Mouse (Mus musculus) midbrain, embryonic 12.5 days (tissue): ENCODE results near the gene Mgrn1. TPM values are rescaled to one million over a fixed set of nuclear protein-coding genes. Genes with fewer than 3 reads are reported as not detected.
A peak's percentile ranks its signal among the peaks of the same experiment; 100 is the strongest.

ENCODE experiments used
- ATAC-seq: fragments of 200-750 bp; cut with Nextera tagmentation; 2 replicates; pipeline ENCODE4 v1.8.0; 2017; ENCODE audit warnings: low read depth, moderate TSS enrichment, moderate library complexity; ENCODE audit not compliant: low FRiP score
- H3K27ac ChIP-seq: fragments of 300-500 bp; sonication (generic); replicated peaks from 2 replicates; pipeline ENCODE4 v1.5.1; 2016; ENCODE audit warnings: mild to moderate bottlenecking
- H3K27me3 ChIP-seq: fragments of 300-500 bp; sonication (generic); 2 replicates; pipeline ENCODE4 v1.6.1; 2016; ENCODE audit warnings: mild to moderate bottlenecking
- H3K36me3 ChIP-seq: fragments of 300-500 bp; sonication (generic); 2 replicates; pipeline ENCODE4 v1.6.1; 2016
- H3K4me1 ChIP-seq: fragments of 300-500 bp; sonication (generic); 2 replicates; pipeline ENCODE4 v1.6.1; 2016
- H3K4me2 ChIP-seq: fragments of 300-500 bp; sonication (generic); replicated peaks from 2 replicates; pipeline ENCODE4 v1.6.1; 2016; ENCODE audit warnings: mild to moderate bottlenecking, moderate library complexity
- H3K4me3 ChIP-seq: fragments of 300-500 bp; sonication (generic); 2 replicates; pipeline ENCODE4 v1.5.1; 2016; ENCODE audit warnings: mild to moderate bottlenecking
- H3K9ac ChIP-seq: fragments of 300-500 bp; sonication (generic); replicated peaks from 2 replicates; pipeline ENCODE4 v1.6.1; 2016; ENCODE audit warnings: mild to moderate bottlenecking, moderate library complexity
- H3K9me3 ChIP-seq: fragments of 300-500 bp; sonication (generic); 2 replicates; pipeline ENCODE4 v1.6.1; 2016; ENCODE audit warnings: mild to moderate bottlenecking
- WGBS: fragments of 180-500 bp; shearing (Covaris S2); methylation state at CpG from one replicate; pipeline ENCODE4 v1.1.7; 2016; 5-methylcytosine and 5-hydroxymethylcytosine counted together
- polyA plus RNA-seq: library from polyadenylated mRNA; unstranded; fragments of >200 nt; fragmentation: Nextera tagmentation; extraction: Ambion mirVana; gene quantifications from 2 replicates; pipeline ENCODE4 v1.2.1, GENCODE M21; 2016

Gene Mgrn1
- polyA plus RNA-seq, 1 experiment from 2014 or later, result 88.5 TPM

GRCm38 (mm10) chr16:4957446-4957845 lies 71.4 kb downstream of the Mgrn1 start:
- H3K36me3 ChIP-seq, result peaks cover 65% of the 10 kb centered on the region
- 94% methylated on average over 3 of the region's 3 CpGs for WGBS
- ATAC-seq, result no peak

GRCm38 (mm10) chr16:4960260-4960659 lies 74.2 kb downstream of the Mgrn1 start:
- 90% methylated on average over 8 of the region's 8 CpGs for WGBS
- Histone ChIP-seq H3K27me3 (no peaks in the 10 kb centered on the region), H3K9ac (no peak overlapping the region), H3K9me3 (no peaks in the 10 kb centered on the region), H3K4me1 (peaks cover 18% of the 10 kb centered on the region), H3K36me3 (peaks cover 37% of the 10 kb centered on the region), H3K4me2 (no peak overlapping the region), H3K27ac (no peak overlapping the region), H3K4me3 (no peak overlapping the region)
- no peak for ATAC-seq

More at GRCm38 (mm10) chr16:4957446-4957845, 71.4 kb downstream of the Mgrn1 start:
- no peak overlapping the region for H3K9ac ChIP-seq
- H3K4me2 ChIP-seq, result no peak overlapping the region
- H3K9me3 ChIP-seq, result no peaks in the 10 kb centered on the region
- no peak overlapping the region for H3K27ac ChIP-seq
- peaks cover 4% of the 10 kb centered on the region; the same call in 1 of the 2 replicates for H3K4me1 ChIP-seq
- H3K4me3 ChIP-seq, result no peak overlapping the region
- no peaks in the 10 kb centered on the region for H3K27me3 ChIP-seq

DNA sequence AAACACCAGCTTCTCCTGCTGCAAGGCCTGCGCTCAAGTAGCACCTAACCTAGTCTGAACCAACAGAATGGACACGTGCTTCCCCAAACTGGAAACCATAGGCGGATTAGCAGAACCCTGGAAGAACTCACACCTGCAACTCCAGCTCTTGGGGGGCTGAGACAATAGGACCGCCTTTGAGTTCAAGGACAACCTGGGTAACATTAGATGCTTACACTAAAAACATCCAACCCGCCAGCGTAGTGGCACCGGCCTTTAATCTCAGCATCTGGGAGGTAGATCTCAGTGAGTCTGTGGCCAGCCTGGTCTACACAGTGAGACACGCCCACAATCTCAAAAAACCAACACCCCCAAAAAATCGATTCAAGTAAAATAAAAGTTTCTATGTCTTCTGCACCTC lies 77.3 kb downstream of the Mgrn1 start:
- no peak for ATAC-seq
- Histone ChIP-seq H3K4me2 (peak overlapping the region; percentile 80), H3K4me3 (peak overlapping the region; percentile 95), H3K9me3 (no peaks in the 10 kb centered on the region), H3K27me3 (no peaks in the 10 kb centered on the region), H3K36me3 (peaks cover 13% of the 10 kb centered on the region), H3K4me1 (peaks cover 19% of the 10 kb centered on the region), H3K27ac (no peak overlapping the region), H3K9ac (peak overlapping the region; percentile 81)
- 51% methylated on average over 9 of the region's 9 CpGs for WGBS

DNA sequence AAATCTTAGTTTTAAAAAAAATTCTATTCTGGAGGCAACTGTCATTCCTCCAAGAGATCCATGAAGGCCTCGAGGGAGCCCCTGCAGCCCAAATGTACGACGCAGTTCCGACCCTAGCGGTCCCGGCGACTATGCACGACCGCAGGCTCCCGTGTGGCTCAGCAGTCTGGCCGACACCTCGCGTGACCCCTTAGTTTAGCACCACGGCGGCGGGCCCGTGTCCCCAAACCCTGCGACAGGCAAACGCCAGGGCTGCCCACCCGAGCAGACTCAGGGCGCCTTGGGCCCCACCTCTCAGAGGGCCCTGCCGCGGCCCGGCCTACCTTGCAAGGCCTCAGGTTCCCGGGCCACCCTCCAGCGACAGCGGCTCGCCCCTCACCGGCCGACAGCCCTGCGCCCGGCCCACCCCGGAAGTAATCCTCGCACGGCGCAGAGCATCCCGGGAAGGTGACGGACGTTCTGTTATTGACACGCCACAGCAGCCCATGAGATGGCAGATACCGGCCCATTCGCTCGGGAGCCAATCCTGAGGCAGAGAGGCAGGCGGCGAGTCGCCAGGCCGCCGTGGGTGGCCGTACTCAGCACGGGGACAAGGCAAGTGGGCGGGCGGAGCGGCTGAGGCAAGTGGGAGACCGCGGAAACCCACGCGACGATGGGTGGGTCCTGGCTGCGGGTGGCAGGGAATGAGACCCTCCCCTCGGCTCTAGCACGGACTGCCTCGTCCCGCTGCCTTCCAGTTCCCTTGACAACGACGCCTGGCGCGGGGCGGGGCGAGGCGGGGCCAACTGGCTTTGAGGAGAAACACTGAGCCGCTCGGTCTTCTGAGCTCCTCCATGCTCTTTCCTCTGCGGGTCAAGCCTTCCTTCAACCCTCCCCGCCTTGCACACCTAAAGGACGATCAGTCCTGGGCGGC lies 78.0 kb downstream of the Mgrn1 start, which contains the start of gene Anks3:
Anks3 (minus strand) TSS at position 409 of the 913 bp plus-strand sequence.
- H3K4me1 ChIP-seq, result peaks cover 19% of the 10 kb centered on the region
- H3K9me3 ChIP-seq, result no peaks in the 10 kb centered on the region
- under 1% methylated on average over 74 of the region's 76 CpGs for WGBS
- peak; percentile 98 for ATAC-seq
- H3K27ac ChIP-seq, result peak within 1 kb of the TSS; percentile 88
- peak within 1 kb of the TSS; percentile 95 for H3K4me3 ChIP-seq
- H3K9ac ChIP-seq, result peak within 1 kb of the TSS; percentile 81
- H3K4me2 ChIP-seq, result peak within 1 kb of the TSS; percentile 80
- H3K36me3 ChIP-seq, result peaks cover 13% of the 10 kb centered on the region
- no peaks in the 10 kb centered on the region for H3K27me3 ChIP-seq

- Histone ChIP-seq H3K4me2 (peak overlapping the region; percentile 80), H3K9me3 (no peaks in the 10 kb centered on the region), H3K27me3 (no peaks in the 10 kb centered on the region), H3K4me3 (peak overlapping the region; percentile 95), H3K27ac (peak overlapping the region; percentile 88), H3K4me1 (peaks cover 19% of the 10 kb centered on the region), H3K9ac (peak overlapping the region; percentile 81), H3K36me3 (peaks cover 6% of the 10 kb centered on the region)
- ATAC-seq, result peak; percentile 25; the same call in 1 of the 2 replicates
- 24% methylated on average over 13 of the region's 13 CpGs for WGBS
These were observed 78.8 kb downstream of the Mgrn1 start for GRCm38 (mm10) chr16:4964731-4965391.

GRCm38 (mm10) chr16:4965392-4966129 lies 79.5 kb downstream of the Mgrn1 start:
- Histone ChIP-seq H3K27me3 (no peaks in the 10 kb centered on the region), H3K4me1 (peaks cover 19% of the 10 kb centered on the region), H3K36me3 (no peaks in the 10 kb centered on the region), H3K9ac (no peak overlapping the region), H3K9me3 (no peaks in the 10 kb centered on the region), H3K4me2 (peak overlapping the region; percentile 80), H3K27ac (no peak overlapping the region), H3K4me3 (no peak overlapping the region; the same call in 1 of the 2 replicates)
- WGBS, result 86% methylated on average over 8 of the region's 8 CpGs
- no peak for ATAC-seq

GRCm38 (mm10) chr16:4968426-4968825 lies 82.4 kb downstream of the Mgrn1 start:
- no peak overlapping the region for H3K4me2 ChIP-seq
- WGBS, result 82% methylated on average over 3 of the region's 3 CpGs
- no peak overlapping the region for H3K9ac ChIP-seq
- H3K36me3 ChIP-seq, result no peaks in the 10 kb centered on the region
- ATAC-seq, result no peak
- no peak overlapping the region for H3K27ac ChIP-seq
- peaks cover 6% of the 10 kb centered on the region for H3K4me1 ChIP-seq
- no peak overlapping the region for H3K4me3 ChIP-seq
- no peaks in the 10 kb centered on the region for H3K9me3 ChIP-seq
- no peaks in the 10 kb centered on the region for H3K27me3 ChIP-seq

GRCm38 (mm10) chr16:4969055-4969843 lies 83.2 kb downstream of the Mgrn1 start:
- Histone ChIP-seq H3K27ac (no peak overlapping the region), H3K4me1 (peaks cover 5% of the 10 kb centered on the region; the same call in 1 of the 2 replicates), H3K9ac (no peak overlapping the region), H3K9me3 (no peaks in the 10 kb centered on the region), H3K36me3 (no peaks in the 10 kb centered on the region), H3K4me2 (no peak overlapping the region), H3K27me3 (no peaks in the 10 kb centered on the region), H3K4me3 (no peak overlapping the region)
- 87% methylated on average over 5 of the region's 5 CpGs for WGBS
- no peak for ATAC-seq

- ATAC-seq, result no peak
- Histone ChIP-seq H3K36me3 (no peaks in the 10 kb centered on the region), H3K4me3 (no peak overlapping the region), H3K4me1 (no peaks in the 10 kb centered on the region), H3K9ac (no peak overlapping the region), H3K27me3 (no peaks in the 10 kb centered on the region), H3K4me2 (no peak overlapping the region), H3K9me3 (no peaks in the 10 kb centered on the region), H3K27ac (no peak overlapping the region)
- WGBS, result 88% methylated on average over 4 of the region's 4 CpGs
These were observed 85.6 kb downstream of the Mgrn1 start for GRCm38 (mm10) chr16:4971626-4972025.

- Histone ChIP-seq H3K4me3 (no peak overlapping the region), H3K36me3 (no peaks in the 10 kb centered on the region), H3K27ac (no peak overlapping the region), H3K4me1 (no peaks in the 10 kb centered on the region), H3K9me3 (no peaks in the 10 kb centered on the region), H3K4me2 (no peak overlapping the region), H3K9ac (no peak overlapping the region), H3K27me3 (no peaks in the 10 kb centered on the region)
- WGBS, result 83% methylated on average over 5 of the region's 5 CpGs
- ATAC-seq, result no peak
These were observed 88.5 kb downstream of the Mgrn1 start for GRCm38 (mm10) chr16:4974521-4974920.

DNA sequence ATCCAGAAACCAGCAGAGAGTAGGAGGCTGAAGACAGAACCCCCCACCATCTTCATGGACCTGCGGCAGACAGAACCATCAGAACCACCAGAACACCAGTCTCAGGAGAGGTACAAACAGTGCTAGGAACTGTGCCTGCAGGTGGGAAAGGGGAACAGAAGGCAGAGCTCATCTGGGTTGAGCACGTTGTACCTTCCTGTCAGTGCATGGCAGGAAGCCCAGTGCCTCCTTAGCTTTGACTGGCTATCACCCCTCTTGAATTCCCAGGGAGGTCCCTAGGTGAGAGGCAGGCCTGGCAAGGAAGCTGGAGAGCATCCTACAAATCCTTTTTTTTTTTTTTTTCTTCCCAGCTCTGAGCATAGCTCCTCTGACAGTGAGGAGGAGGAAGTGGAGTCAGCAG lies 90.1 kb downstream of the Mgrn1 start:
- H3K4me2 ChIP-seq, result no peak overlapping the region
- no peaks in the 10 kb centered on the region for H3K36me3 ChIP-seq
- H3K4me3 ChIP-seq, result no peak overlapping the region
- H3K27me3 ChIP-seq, result no peaks in the 10 kb centered on the region
- H3K27ac ChIP-seq, result no peak overlapping the region
- ATAC-seq, result no peak
- WGBS, result 84% methylated on average over 2 of the region's 2 CpGs
- no peaks in the 10 kb centered on the region for H3K4me1 ChIP-seq
- no peak overlapping the region for H3K9ac ChIP-seq
- H3K9me3 ChIP-seq, result no peaks in the 10 kb centered on the region
